Mouse (Mus musculus) liver, embryonic 11.5 days (tissue): ENCODE data around the gene Cfap61. TPM values are rescaled to one million over a fixed set of nuclear protein-coding genes. Genes with fewer than 3 reads are reported as not detected.

ENCODE experiments used
- ATAC-seq: fragments of 200-750 bp; cut with Nextera tagmentation; replicated peaks from 2 replicates; pipeline ENCODE4 v1.8.0; 2017; ENCODE audit warnings: moderate number of reproducible peaks, mild to moderate bottlenecking, moderate TSS enrichment, moderate library complexity; ENCODE audit not compliant: low FRiP score
- DNase-seq: peaks from one replicate; pipeline ENCODE4 v3.0.0-alpha.2; 2017; ENCODE audit warnings: low spot score
- H3K27ac ChIP-seq: fragments of 300-500 bp; sonication (generic); 2 replicates; pipeline ENCODE4 v1.5.1; 2014; ENCODE audit warnings: mild to moderate bottlenecking, low read depth, low read length, control low read depth
- H3K27me3 ChIP-seq: fragments of 300-500 bp; sonication (generic); replicated peaks from 2 replicates; pipeline ENCODE4 v1.6.1; 2014; ENCODE audit warnings: low read length, mixed read lengths; ENCODE audit not compliant: control insufficient read depth, insufficient read depth
- H3K36me3 ChIP-seq: fragments of 300-500 bp; sonication (generic); 2 replicates; pipeline ENCODE4 v1.6.1; 2014; ENCODE audit warnings: mild to moderate bottlenecking, low read length, moderate library complexity, mixed read lengths; ENCODE audit not compliant: control insufficient read depth, insufficient read depth
- H3K4me1 ChIP-seq: fragments of 300-500 bp; sonication (generic); replicated peaks from 2 replicates; pipeline ENCODE4 v1.6.1; 2014; ENCODE audit warnings: low read length, mixed read lengths; ENCODE audit not compliant: control insufficient read depth, insufficient read depth
- H3K4me2 ChIP-seq: fragments of 300-500 bp; sonication (generic); 2 replicates; pipeline ENCODE4 v1.6.1; 2014; ENCODE audit warnings: mild to moderate bottlenecking, control low read depth, moderate library complexity
- H3K4me3 ChIP-seq: fragments of 300-500 bp; sonication (generic); 2 replicates; pipeline ENCODE4 v1.5.1; 2014; ENCODE audit warnings: low read depth, low read length, control low read depth
- H3K9ac ChIP-seq: fragments of 300-500 bp; sonication (generic); 2 replicates; pipeline ENCODE4 v1.6.1; 2014; ENCODE audit warnings: low read depth, low read length, control low read depth
- H3K9me3 ChIP-seq: fragments of 300-500 bp; sonication (generic); 2 replicates; pipeline ENCODE4 v1.6.1; 2016; ENCODE audit warnings: low read length, inconsistent platforms, mixed read lengths; ENCODE audit not compliant: control insufficient read depth
- WGBS: fragments of 180-500 bp; shearing (Covaris S2); extraction: QIAGEN DNeasy Blood & Tissue Kit; methylation state at CpG from one replicate; pipeline ENCODE4 v1.1.7; 2014; 5-methylcytosine and 5-hydroxymethylcytosine counted together
- polyA plus RNA-seq: library from polyadenylated mRNA; unstranded; fragments of >200 nt; fragmentation: Nextera tagmentation; extraction: Ambion mirVana; gene quantifications from 2 replicates; pipeline ENCODE4 v1.2.1, GENCODE M21; 2014

Cfap61 gene
- polyA plus RNA-seq, 1 experiment from 2014 or later = not detected

GRCm38 (mm10) chr2:146250236-146250904 is 315.8 kb downstream of the Cfap61 start:
- H3K4me1 ChIP-seq = no peaks in the 10 kb centered on the region
- no peaks in the 10 kb centered on the region for H3K27me3 ChIP-seq
- H3K27ac ChIP-seq = no peak overlapping the region
- H3K9me3 ChIP-seq = no peaks in the 10 kb centered on the region
- H3K9ac ChIP-seq = no peak overlapping the region
- no peak overlapping the region for H3K4me2 ChIP-seq
- H3K36me3 ChIP-seq = no peaks in the 10 kb centered on the region
- H3K4me3 ChIP-seq = no peak overlapping the region
- ATAC-seq (no peak), DNase-seq (no peak)
- 79% methylated on average over 6 of the region's 6 CpGs for WGBS

- no peaks in the 10 kb centered on the region for H3K36me3 ChIP-seq
- no peak overlapping the region for H3K9ac ChIP-seq
- H3K9me3 ChIP-seq = no peaks in the 10 kb centered on the region
- DNase-seq (no peak), ATAC-seq (no peak)
- H3K4me3 ChIP-seq = no peak overlapping the region
- 77% methylated on average over 1 of the region's 1 CpGs for WGBS
- H3K27me3 ChIP-seq = no peaks in the 10 kb centered on the region
- no peak overlapping the region for H3K27ac ChIP-seq
- no peak overlapping the region for H3K4me2 ChIP-seq
- peaks cover 4% of the 10 kb centered on the region; the same call in 1 of the 2 replicates for H3K4me1 ChIP-seq
Measured at GRCm38 (mm10) chr2:146254387-146254786, 319.8 kb downstream of the Cfap61 start.

DNA sequence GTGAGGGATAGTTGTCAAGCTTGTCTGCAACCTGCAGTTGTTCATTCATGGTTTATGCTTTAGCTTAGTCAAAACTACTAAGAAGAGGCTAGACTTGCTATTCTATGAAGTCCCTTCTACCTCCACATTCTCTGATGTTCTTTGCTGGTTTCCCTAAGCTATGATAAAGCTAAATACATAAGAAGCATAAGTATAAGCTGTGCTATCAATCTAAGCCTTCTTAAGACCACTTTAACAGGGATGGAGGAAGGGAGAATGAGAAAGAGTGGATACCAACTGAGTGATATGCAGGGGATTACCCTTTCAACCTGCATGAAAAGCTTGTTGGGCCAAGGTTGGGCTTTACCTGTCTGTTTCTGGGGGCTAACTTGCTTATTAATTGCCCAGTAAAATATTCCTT is 321.1 kb downstream of the Cfap61 start:
- no peak overlapping the region for H3K9ac ChIP-seq
- no peaks in the 10 kb centered on the region for H3K9me3 ChIP-seq
- no peaks in the 10 kb centered on the region for H3K36me3 ChIP-seq
- no peak overlapping the region for H3K4me3 ChIP-seq
- peaks cover 4% of the 10 kb centered on the region; the same call in 1 of the 2 replicates for H3K4me1 ChIP-seq
- no peaks in the 10 kb centered on the region for H3K27me3 ChIP-seq
- no peak for ATAC-seq
- H3K27ac ChIP-seq = no peak overlapping the region
- no peak for DNase-seq
- H3K4me2 ChIP-seq = no peak overlapping the region

DNA sequence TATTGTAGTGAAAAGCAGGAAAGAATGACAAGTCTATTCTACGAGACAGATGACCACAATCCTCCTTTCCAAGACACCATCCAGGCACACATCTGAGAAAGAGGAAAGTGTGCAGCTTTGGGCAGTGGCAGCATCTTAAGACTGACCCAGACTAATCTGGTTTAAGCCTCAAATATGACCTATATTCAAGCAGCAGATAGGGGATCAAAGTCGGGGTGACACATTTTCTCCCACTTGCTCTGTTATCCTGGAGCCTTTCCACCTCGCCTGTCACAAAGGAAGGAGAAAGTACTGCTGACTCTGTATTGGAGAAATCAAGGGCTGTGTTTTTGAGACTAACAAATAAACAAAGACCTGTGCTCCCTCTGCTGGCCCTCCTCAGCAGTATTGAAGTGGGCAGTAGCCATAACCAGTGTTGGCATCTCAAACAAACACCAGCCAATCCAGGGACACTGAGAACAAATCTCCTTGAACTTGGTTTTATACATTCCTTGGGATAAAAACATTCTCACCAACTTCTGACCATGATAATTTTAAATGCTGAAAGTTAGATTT is 321.8 kb downstream of the Cfap61 start:
- WGBS = 68% methylated on average over 3 of the region's 3 CpGs
- DNase-seq = no peak
- H3K9ac ChIP-seq = no peak overlapping the region

DNA sequence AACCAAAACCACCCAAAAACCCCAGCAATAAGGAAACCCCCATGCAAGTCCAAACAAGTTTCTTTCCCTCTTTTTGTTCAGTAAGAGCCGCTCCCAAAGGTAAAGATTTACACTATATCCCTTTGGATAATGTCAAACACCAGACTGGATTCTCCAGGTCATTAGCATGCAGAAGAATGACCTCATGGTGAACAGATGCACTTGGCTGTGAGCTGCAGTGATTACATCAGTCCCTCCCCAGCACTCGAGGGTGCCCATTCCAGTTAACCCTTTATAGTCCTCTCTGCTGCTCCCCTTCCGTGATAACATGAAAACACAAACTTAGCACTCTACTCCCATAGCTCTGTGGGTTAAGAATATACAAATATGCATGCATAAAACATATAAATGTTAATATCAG is 322.5 kb downstream of the Cfap61 start:
- H3K4me3 ChIP-seq = no peak overlapping the region
- H3K9ac ChIP-seq = no peak overlapping the region
- no peak overlapping the region for H3K4me2 ChIP-seq
- no peaks in the 10 kb centered on the region for H3K9me3 ChIP-seq
- ATAC-seq (no peak), DNase-seq (no peak)
- peaks cover 4% of the 10 kb centered on the region; the same call in 1 of the 2 replicates for H3K4me1 ChIP-seq
- H3K36me3 ChIP-seq = no peaks in the 10 kb centered on the region
- no peak overlapping the region for H3K27ac ChIP-seq
- 54% methylated on average over 3 of the region's 3 CpGs for WGBS
- no peaks in the 10 kb centered on the region for H3K27me3 ChIP-seq

More for the DNA sequence above, 321.8 kb downstream of the Cfap61 start:
- Histone ChIP-seq H3K4me3 (no peak overlapping the region), H3K4me1 (peaks cover 4% of the 10 kb centered on the region; the same call in 1 of the 2 replicates), H3K36me3 (no peaks in the 10 kb centered on the region), H3K9me3 (no peaks in the 10 kb centered on the region), H3K27me3 (no peaks in the 10 kb centered on the region), H3K4me2 (no peak overlapping the region), H3K27ac (no peak overlapping the region)
- ATAC-seq = no peak

- Histone ChIP-seq H3K27me3 (no peaks in the 10 kb centered on the region), H3K4me3 (no peak overlapping the region), H3K9ac (no peak overlapping the region), H3K27ac (no peak overlapping the region), H3K36me3 (no peaks in the 10 kb centered on the region), H3K4me1 (peaks cover 4% of the 10 kb centered on the region; the same call in 1 of the 2 replicates), H3K9me3 (no peaks in the 10 kb centered on the region), H3K4me2 (no peak overlapping the region)
- no peak for DNase-seq
- ATAC-seq = no peak
- WGBS = 91% methylated on average over 3 of the region's 3 CpGs
Measured at GRCm38 (mm10) chr2:146257609-146258008, 323.0 kb downstream of the Cfap61 start.

GRCm38 (mm10) chr2:146258736-146259469 is 324.3 kb downstream of the Cfap61 start:
- no peak for DNase-seq
- WGBS = 39% methylated on average over 10 of the region's 10 CpGs

GRCm38 (mm10) chr2:146259787-146260560 is 325.4 kb downstream of the Cfap61 start:
- no peaks in the 10 kb centered on the region for H3K27me3 ChIP-seq
- H3K36me3 ChIP-seq = no peaks in the 10 kb centered on the region
- no peak overlapping the region for H3K27ac ChIP-seq
- DNase-seq = no peak
- no peak overlapping the region for H3K9ac ChIP-seq
- no peak for ATAC-seq
- peaks cover 4% of the 10 kb centered on the region; the same call in 1 of the 2 replicates for H3K4me1 ChIP-seq
- no peak overlapping the region for H3K4me3 ChIP-seq
- 63% methylated on average over 18 of the region's 18 CpGs for WGBS
- H3K9me3 ChIP-seq = no peaks in the 10 kb centered on the region
- no peak overlapping the region for H3K4me2 ChIP-seq

More at GRCm38 (mm10) chr2:146258736-146259469, 324.3 kb downstream of the Cfap61 start:
- H3K9me3 ChIP-seq = no peaks in the 10 kb centered on the region
- ATAC-seq = no peak; the same call in 1 of the 2 replicates
- H3K4me2 ChIP-seq = no peak overlapping the region
- no peaks in the 10 kb centered on the region for H3K27me3 ChIP-seq
- no peak overlapping the region for H3K9ac ChIP-seq
- no peak overlapping the region for H3K4me3 ChIP-seq
- H3K36me3 ChIP-seq = no peaks in the 10 kb centered on the region
- peaks cover 4% of the 10 kb centered on the region; the same call in 1 of the 2 replicates for H3K4me1 ChIP-seq
- no peak overlapping the region for H3K27ac ChIP-seq
